Mouse (Mus musculus) brown adipose tissue, adult 24 weeks (tissue): ENCODE measurements at regions not wholly inside any gene's neighbourhood (a gene's known extent, or its start where the extent isn't known, plus 50 kb on each side); places are given as distances from the start of the nearest gene placed in this dataset.

Source experiments
- H3K27ac ChIP-seq: fragments of 200-500 bp; replicated peaks from 2 replicates; pipeline ENCODE4 v1.5.1; 2012; ENCODE audit warnings: low read depth, mild to moderate bottlenecking, low read length
- H3K4me1 ChIP-seq: fragments of 200-500 bp; 2 replicates; pipeline ENCODE4 v1.6.1; 2012; ENCODE audit warnings: low read length, mixed read lengths; ENCODE audit not compliant: control insufficient read depth, insufficient read depth, insufficient read length
- H3K4me3 ChIP-seq: fragments of 200-500 bp; 2 replicates; pipeline ENCODE4 v1.5.1; 2012; ENCODE audit warnings: low read depth, mild to moderate bottlenecking, low read length, moderate library complexity; ENCODE audit not compliant: insufficient read depth

GRCm38 (mm10) chr3:102275256-102276022 lies 70.9 kb upstream of the Vangl1 start:
- Histone ChIP-seq H3K4me1 (no peaks in the 10 kb centered on the region), H3K4me3 (no peak overlapping the region), H3K27ac (no peak overlapping the region)

- Histone ChIP-seq H3K27ac (no peak overlapping the region), H3K4me3 (no peak overlapping the region), H3K4me1 (no peaks in the 10 kb centered on the region)
Observed at GRCm38 (mm10) chr3:102270779-102271178, 66.3 kb upstream of the Vangl1 start.

- peaks cover 2% of the 10 kb centered on the region; the same call in 1 of the 2 replicates for H3K4me1 ChIP-seq
- no peak overlapping the region for H3K27ac ChIP-seq
- H3K4me3 ChIP-seq = no peak overlapping the region
Observed at GRCm38 (mm10) chr3:102270257-102270656, 65.8 kb upstream of the Vangl1 start.

- H3K4me1 ChIP-seq = peaks cover 2% of the 10 kb centered on the region; the same call in 1 of the 2 replicates
Observed at GRCm38 (mm10) chr3:102266136-102266535, 61.6 kb upstream of the Vangl1 start.

GRCm38 (mm10) chr3:102265146-102265545 lies 60.7 kb upstream of the Vangl1 start:
- Histone ChIP-seq H3K27ac (no peak overlapping the region), H3K4me3 (no peak overlapping the region), H3K4me1 (peaks cover 2% of the 10 kb centered on the region; the same call in 1 of the 2 replicates)

More at GRCm38 (mm10) chr3:102266136-102266535, 61.6 kb upstream of the Vangl1 start:
- Histone ChIP-seq H3K4me3 (no peak overlapping the region), H3K27ac (no peak overlapping the region)

GRCm38 (mm10) chr3:102263326-102263725 lies 58.8 kb upstream of the Vangl1 start:
- Histone ChIP-seq H3K27ac (no peak overlapping the region), H3K4me1 (peaks cover 2% of the 10 kb centered on the region; the same call in 1 of the 2 replicates)

GRCm38 (mm10) chr3:102262665-102263064 lies 58.2 kb upstream of the Vangl1 start:
- H3K4me3 ChIP-seq = no peak overlapping the region
- H3K27ac ChIP-seq = no peak overlapping the region

More at GRCm38 (mm10) chr3:102263326-102263725, 58.8 kb upstream of the Vangl1 start:
- no peak overlapping the region for H3K4me3 ChIP-seq

GRCm38 (mm10) chr3:102261517-102261916 lies 57.0 kb upstream of the Vangl1 start:
- H3K27ac ChIP-seq = no peak overlapping the region
- H3K4me1 ChIP-seq = peaks cover 2% of the 10 kb centered on the region; the same call in 1 of the 2 replicates
- no peak overlapping the region for H3K4me3 ChIP-seq

More at GRCm38 (mm10) chr3:102262665-102263064, 58.2 kb upstream of the Vangl1 start:
- H3K4me1 ChIP-seq = peaks cover 2% of the 10 kb centered on the region; the same call in 1 of the 2 replicates
